Comparison of ENCODE assay signal across 14 mouse cellular contexts in the genomic region with DNA sequence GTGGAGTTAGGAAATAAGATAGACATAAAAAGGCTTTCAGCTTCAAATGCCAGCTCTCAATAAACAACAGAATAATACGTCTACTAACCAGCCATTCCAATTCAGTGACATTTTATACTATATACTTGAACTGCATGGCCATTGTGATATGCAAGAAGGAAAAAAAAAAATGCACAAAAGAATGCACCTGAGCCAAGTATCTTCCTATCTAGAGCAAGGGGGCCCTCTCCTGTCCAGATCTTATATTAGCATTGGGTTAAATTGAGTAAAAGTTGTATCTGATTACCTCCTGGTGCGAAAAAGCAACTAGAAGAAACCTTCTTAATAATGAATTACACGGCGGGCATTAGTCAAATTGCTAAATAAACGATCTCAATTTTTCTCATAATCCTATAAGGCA. TPM values are rescaled to one million over a fixed set of nuclear protein-coding genes. Genes with fewer than 3 reads are reported as not detected.
DNase-seq lines count a peak whose midpoint lies in the region; ATAC-seq and TF ChIP-seq lines count a peak whose summit lies in the region.
"Had no signal": no experiment of that assay in that cellular context is flagged by ENCODE, and none has a peak within 500 bp of the region (broad histone marks: within the 10 kb centered on the region; RNA-seq: fewer than 3 reads in every experiment).

No protein-coding gene starts in this region.

- no peak overlapping the region for H3K4me3 ChIP-seq in heart, postnatal 0 days (ENCODE audit: low read depth, low read length)
- H3K4me3 ChIP-seq in lung, postnatal 0 days (ENCODE audit: low read depth, low read length): no peak overlapping the region
- H3K4me3 ChIP-seq: forebrain, embryonic 12.5 days; limb, embryonic 10.5 days had no signal

- no peak overlapping the region for H3K9ac ChIP-seq in heart, postnatal 0 days (replicated peaks; ENCODE audit: low read depth, low read length)
- no peak overlapping the region for H3K9ac ChIP-seq in lung, postnatal 0 days (replicated peaks; ENCODE audit: low read depth)
- H3K9ac ChIP-seq: forebrain, embryonic 12.5 days had no signal

- intact Hi-C loops in heart, postnatal 10 days (cut with DNase I): loop anchor here (5.0 kb wide), 1 partner anchor 111 kb away; no protein-coding TSS in a partner anchor

- no peaks in the 10 kb centered on the region; the same call in 1 of the 2 replicates for H3K9me3 ChIP-seq in heart, postnatal 0 days (replicated peaks; ENCODE audit: control insufficient read depth, low read length)
- H3K9me3 ChIP-seq in lung, postnatal 0 days (ENCODE audit: low read length): no peaks in the 10 kb centered on the region
- H3K9me3 ChIP-seq: forebrain, embryonic 12.5 days; limb, embryonic 10.5 days had no signal

- H3K36me3 ChIP-seq in heart, postnatal 0 days (replicated peaks; ENCODE audit: control insufficient read depth, insufficient read depth, low read length): peaks cover 46% of the 10 kb centered on the region
- H3K36me3 ChIP-seq in lung, postnatal 0 days (ENCODE audit: insufficient read depth, low read length): no peaks in the 10 kb centered on the region; the same call in 1 of the 2 replicates

- DNase-seq in heart, postnatal 0 days (ENCODE audit: low spot score): no peak
- DNase-seq in heart, postnatal 10 days: no peak
- DNase-seq in lung, postnatal 0 days (ENCODE audit: low spot score): peak; percentile 22
- no peak for DNase-seq in lung, adult 18-20 months
- DNase-seq in MN1 (ENCODE audit: low spot score): peak; percentile 49
- peak; percentile 34 for DNase-seq in retina, embryonic 14.5 days (ENCODE audit: low spot score)
- no peak for DNase-seq in spleen, adult 18-20 months
- DNase-seq: cerebellum, postnatal 36 days; kidney, postnatal 4 days; right cerebral cortex, adult 18-20 months had no signal

- TF ChIP-seq CTCF in heart, postnatal 0 days (IDR thresholded peaks at IDR 0.05; ENCODE audit: low read depth): peak; percentile 44; the same call in 1 of the 2 replicates
- peak; percentile 46 for TF ChIP-seq CTCF in lung, postnatal 0 days (IDR thresholded peaks at IDR 0.05)

- H3K4me1 ChIP-seq in heart, postnatal 0 days (ENCODE audit: control insufficient read depth, insufficient read depth): no peaks in the 10 kb centered on the region
- H3K4me1 ChIP-seq in lung, postnatal 0 days (ENCODE audit: insufficient read depth, low read depth, low read length): no peaks in the 10 kb centered on the region
- H3K4me1 ChIP-seq: forebrain, embryonic 12.5 days; limb, embryonic 10.5 days had no signal

- no peak for ATAC-seq in heart, postnatal 0 days (ENCODE audit: insufficient read depth, low read depth)
- no peak for ATAC-seq in lung, postnatal 0 days
- no peak for ATAC-seq in megakaryocyte progenitor cell, adult 5-6 weeks (replicated peaks; ENCODE audit: poor library complexity)

- H3K27ac ChIP-seq in heart, postnatal 0 days (ENCODE audit: low read depth): no peak overlapping the region
- no peak overlapping the region for H3K27ac ChIP-seq in lung, postnatal 0 days (ENCODE audit: low read length)
- H3K27ac ChIP-seq: forebrain, embryonic 12.5 days; limb, embryonic 10.5 days; macrophage had no signal

- H3K4me2 ChIP-seq in heart, postnatal 0 days (ENCODE audit: low read depth, low read length): no peak overlapping the region
- H3K4me2 ChIP-seq in lung, postnatal 0 days (replicated peaks; ENCODE audit: low read depth, low read length): no peak overlapping the region
- H3K4me2 ChIP-seq: forebrain, embryonic 12.5 days had no signal

- TF ChIP-seq EP300 in heart, postnatal 0 days (IDR thresholded peaks at IDR 0.05; ENCODE audit: low read depth): no peak
- no peak for TF ChIP-seq EP300 in lung, postnatal 0 days (IDR thresholded peaks at IDR 0.05)

- no peaks in the 10 kb centered on the region for H3K27me3 ChIP-seq in heart, postnatal 0 days (ENCODE audit: control insufficient read depth, insufficient read depth, low read length)
- H3K27me3 ChIP-seq in lung, postnatal 0 days (replicated peaks; ENCODE audit: insufficient read depth, low read length): no peaks in the 10 kb centered on the region
- H3K27me3 ChIP-seq: forebrain, embryonic 12.5 days had no signal

- WGBS in heart, postnatal 0 days: 85% methylated on average over 5 of the region's 5 CpGs
- 85% methylated on average over 5 of the region's 5 CpGs for WGBS in lung, postnatal 0 days

RNA-seq across cellular contexts. Expression of a gene that starts 25.2 kb away (rescaled TPM):
- total RNA-seq in heart, postnatal 0 days (2014; rRNA removed; ENCODE audit: low replicate concordance): 4.1 TPM in 1 of 2 replicates, not detected in the other
- 26.2 and 26.6 TPM in 2 replicates for polyA plus RNA-seq in heart, postnatal 0 days (2015; fragmentation: Nextera tagmentation; extraction: Ambion mirVana)
- 10 to 100 TPM; 13.3 to 13.6 TPM for total RNA-seq in heart, postnatal 10 days (2021)
- 20.2 and 20.8 TPM in 2 replicates for polyA plus RNA-seq in lung, postnatal 0 days (2015; fragmentation: Nextera tagmentation; extraction: Ambion mirVana)
- 31.1 and 33.8 TPM in 2 replicates for total RNA-seq in megakaryocyte progenitor cell, adult 5-6 weeks (2015)
- total RNA-seq in megakaryocyte progenitor cell, adult 5-6 weeks (2017): 38.8 and 52.2 TPM in 2 replicates

Comparison
In these comparisons a context has a peak if more than half of its experiments do, and no peak if none do; other contexts are left out.
1. DNase-seq: peak in lung, postnatal 0 days (single experiment), MN1 (single experiment) and retina, embryonic 14.5 days (single experiment); none in heart, postnatal 0 days (single experiment), heart, postnatal 10 days (0 of 2), lung, adult 18-20 months (0 of 2) and spleen, adult 18-20 months (0 of 2).